Mouse (Mus musculus) midbrain, embryonic 14.5 days (tissue): Measurements from ENCODE around the gene Mogat1. TPM values are rescaled to one million over a fixed set of nuclear protein-coding genes. Genes with fewer than 3 reads are reported as not detected.

Source experiments
- ATAC-seq: fragments of 200-750 bp; cut with Nextera tagmentation; 2 replicates; pipeline ENCODE4 v1.8.0; 2017; ENCODE audit warnings: moderate number of reproducible peaks, moderate library complexity; ENCODE audit not compliant: low FRiP score, low TSS enrichment
- DNase-seq: peaks from one replicate; pipeline ENCODE4 v3.0.0-alpha.2; 2015
- H3K27ac ChIP-seq: fragments of 300-500 bp; sonication (generic); replicated peaks from 2 replicates; pipeline ENCODE4 v1.5.1; 2014; ENCODE audit warnings: mild to moderate bottlenecking, low read depth, low read length, moderate library complexity
- H3K27me3 ChIP-seq: fragments of 300-500 bp; sonication (generic); 2 replicates; pipeline ENCODE4 v1.6.1; 2014; ENCODE audit warnings: low read length, control low read depth, mixed read lengths; ENCODE audit not compliant: control insufficient read depth, insufficient read depth
- H3K36me3 ChIP-seq: fragments of 300-500 bp; sonication (generic); 2 replicates; pipeline ENCODE4 v1.6.1; 2014; ENCODE audit warnings: low read length, control low read depth; ENCODE audit not compliant: control insufficient read depth, insufficient read depth
- H3K4me1 ChIP-seq: fragments of 300-500 bp; sonication (generic); 2 replicates; pipeline ENCODE4 v1.6.1; 2014; ENCODE audit warnings: mild to moderate bottlenecking, antibody characterized with exemption, low read length, control low read depth; ENCODE audit not compliant: control insufficient read depth, insufficient read depth
- H3K4me2 ChIP-seq: fragments of 300-500 bp; sonication (generic); 2 replicates; pipeline ENCODE4 v1.6.1; 2014; ENCODE audit warnings: mild to moderate bottlenecking, low read length, moderate library complexity
- H3K4me3 ChIP-seq: fragments of 300-500 bp; sonication (generic); replicated peaks from 2 replicates; pipeline ENCODE4 v1.5.1; 2014; ENCODE audit warnings: low read depth, low read length
- H3K9ac ChIP-seq: fragments of 300-500 bp; sonication (generic); replicated peaks from 2 replicates; pipeline ENCODE4 v1.6.1; 2014; ENCODE audit warnings: mild to moderate bottlenecking, low read length, moderate library complexity
- H3K9me3 ChIP-seq: fragments of 300-500 bp; sonication (generic); 2 replicates; pipeline ENCODE4 v1.6.1; 2016; ENCODE audit warnings: low read length, control low read depth, mixed read lengths; ENCODE audit not compliant: control insufficient read depth
- WGBS: fragments of 180-500 bp; shearing (Covaris S2); extraction: QIAGEN DNeasy Blood & Tissue Kit; methylation state at CpG from one replicate; pipeline ENCODE4 v1.1.7; 2014; 5-methylcytosine and 5-hydroxymethylcytosine counted together
- polyA plus RNA-seq: library from polyadenylated mRNA; unstranded; fragments of >200 nt; fragmentation: Nextera tagmentation; extraction: Ambion mirVana; gene quantifications from 2 replicates; pipeline ENCODE4 v1.2.1, GENCODE M21; 2014

Mogat1 gene
- polyA plus RNA-seq, 1 experiment from 2014 or later = 0.72 TPM

- no peaks in the 10 kb centered on the region for H3K4me1 ChIP-seq
- H3K9ac ChIP-seq = no peak overlapping the region
- H3K9me3 ChIP-seq = no peaks in the 10 kb centered on the region
- H3K27ac ChIP-seq = no peak overlapping the region
- no peaks in the 10 kb centered on the region for H3K36me3 ChIP-seq
- no peak overlapping the region for H3K4me2 ChIP-seq
- no peaks in the 10 kb centered on the region for H3K27me3 ChIP-seq
- ATAC-seq (no peak), DNase-seq (no peak)
- no peak overlapping the region for H3K4me3 ChIP-seq
- 90% methylated on average over 9 of the region's 9 CpGs for WGBS
Observed at GRCm38 (mm10) chr1:78546258-78546657, 35.5 kb downstream of the Mogat1 start.

GRCm38 (mm10) chr1:78548961-78549360 lies 38.2 kb downstream of the Mogat1 start:
- no peak for DNase-seq
- H3K9me3 ChIP-seq = no peaks in the 10 kb centered on the region
- H3K4me3 ChIP-seq = no peak overlapping the region
- ATAC-seq = no peak
- no peak overlapping the region for H3K4me2 ChIP-seq
- WGBS = 54% methylated on average over 6 of the region's 6 CpGs
- H3K27ac ChIP-seq = no peak overlapping the region
- no peaks in the 10 kb centered on the region for H3K4me1 ChIP-seq
- no peaks in the 10 kb centered on the region for H3K27me3 ChIP-seq
- H3K36me3 ChIP-seq = no peaks in the 10 kb centered on the region
- no peak overlapping the region for H3K9ac ChIP-seq

- DNase-seq (no peak), ATAC-seq (no peak)
- Histone ChIP-seq H3K4me1 (no peaks in the 10 kb centered on the region), H3K36me3 (no peaks in the 10 kb centered on the region), H3K9me3 (no peaks in the 10 kb centered on the region), H3K4me3 (no peak overlapping the region), H3K9ac (no peak overlapping the region), H3K4me2 (no peak overlapping the region), H3K27ac (no peak overlapping the region), H3K27me3 (no peaks in the 10 kb centered on the region)
- WGBS = 84% methylated on average over 8 of the region's 8 CpGs
Observed at GRCm38 (mm10) chr1:78554012-78554666, 43.3 kb downstream of the Mogat1 start.

GRCm38 (mm10) chr1:78566963-78567362 lies 56.2 kb downstream of the Mogat1 start:
- no peak for ATAC-seq
- Histone ChIP-seq H3K4me1 (no peaks in the 10 kb centered on the region), H3K27me3 (no peaks in the 10 kb centered on the region), H3K9me3 (no peaks in the 10 kb centered on the region; the same call in 1 of the 2 replicates), H3K4me2 (no peak overlapping the region), H3K9ac (no peak overlapping the region), H3K4me3 (no peak overlapping the region), H3K27ac (no peak overlapping the region), H3K36me3 (no peaks in the 10 kb centered on the region)
- DNase-seq = no peak
- 62% methylated on average over 2 of the region's 2 CpGs for WGBS

- no peak for DNase-seq
- no peak for ATAC-seq
- WGBS = 18% methylated on average over 6 of the region's 6 CpGs
Observed at GRCm38 (mm10) chr1:78567421-78567820, 56.6 kb downstream of the Mogat1 start.

GRCm38 (mm10) chr1:78567834-78568507 lies 57.2 kb downstream of the Mogat1 start:
- Histone ChIP-seq H3K27ac (no peak overlapping the region), H3K4me2 (no peak overlapping the region), H3K27me3 (no peaks in the 10 kb centered on the region), H3K36me3 (no peaks in the 10 kb centered on the region), H3K4me1 (no peaks in the 10 kb centered on the region), H3K9me3 (no peaks in the 10 kb centered on the region; the same call in 1 of the 2 replicates), H3K4me3 (no peak overlapping the region), H3K9ac (no peak overlapping the region)
- DNase-seq (no peak), ATAC-seq (no peak)
- 41% methylated on average over 8 of the region's 8 CpGs for WGBS

More at GRCm38 (mm10) chr1:78567421-78567820, 56.6 kb downstream of the Mogat1 start:
- Histone ChIP-seq H3K4me1 (no peaks in the 10 kb centered on the region), H3K4me2 (no peak overlapping the region), H3K27me3 (no peaks in the 10 kb centered on the region), H3K9me3 (no peaks in the 10 kb centered on the region; the same call in 1 of the 2 replicates), H3K9ac (no peak overlapping the region), H3K4me3 (no peak overlapping the region), H3K27ac (no peak overlapping the region), H3K36me3 (no peaks in the 10 kb centered on the region)

GRCm38 (mm10) chr1:78569617-78570016 lies 58.8 kb downstream of the Mogat1 start:
- ATAC-seq = no peak
- DNase-seq = no peak
- no peaks in the 10 kb centered on the region for H3K4me1 ChIP-seq
- WGBS = 71% methylated on average over 5 of the region's 5 CpGs
- H3K4me3 ChIP-seq = no peak overlapping the region
- no peaks in the 10 kb centered on the region for H3K9me3 ChIP-seq
- H3K27ac ChIP-seq = no peak overlapping the region
- no peaks in the 10 kb centered on the region for H3K27me3 ChIP-seq
- H3K9ac ChIP-seq = no peak overlapping the region
- H3K36me3 ChIP-seq = no peaks in the 10 kb centered on the region
- no peak overlapping the region for H3K4me2 ChIP-seq

- no peaks in the 10 kb centered on the region for H3K36me3 ChIP-seq
- DNase-seq (no peak), ATAC-seq (no peak)
- no peaks in the 10 kb centered on the region for H3K4me1 ChIP-seq
- no peak overlapping the region for H3K9ac ChIP-seq
- no peaks in the 10 kb centered on the region for H3K27me3 ChIP-seq
- no peak overlapping the region for H3K27ac ChIP-seq
- no peaks in the 10 kb centered on the region for H3K9me3 ChIP-seq
- no peak overlapping the region for H3K4me2 ChIP-seq
- WGBS = 90% methylated on average over 2 of the region's 2 CpGs
- no peak overlapping the region for H3K4me3 ChIP-seq
Observed at GRCm38 (mm10) chr1:78585080-78585479, 74.3 kb downstream of the Mogat1 start.

- DNase-seq (no peak), ATAC-seq (no peak)
- Histone ChIP-seq H3K4me2 (no peak overlapping the region), H3K4me3 (no peak overlapping the region), H3K9me3 (no peaks in the 10 kb centered on the region), H3K4me1 (no peaks in the 10 kb centered on the region), H3K27me3 (no peaks in the 10 kb centered on the region), H3K9ac (no peak overlapping the region), H3K36me3 (no peaks in the 10 kb centered on the region), H3K27ac (no peak overlapping the region)
- 65% methylated on average over 4 of the region's 4 CpGs for WGBS
Observed at GRCm38 (mm10) chr1:78586986-78587385, 76.2 kb downstream of the Mogat1 start.
